Mouse (Mus musculus) stomach, postnatal 0 days (tissue): ENCODE measurements around the gene Krtap28-13.

Experiments
- CTCF ChIP-seq: IDR thresholded peaks from 2 replicates; pipeline ENCODE4 v1.5.1; 2016; ENCODE audit warnings: antibody characterized with exemption, low read depth, mild to moderate bottlenecking, moderate library complexity
- EP300 ChIP-seq: optimal IDR thresholded peaks from 2 replicates; pipeline ENCODE3; 2016; ENCODE audit warnings: antibody characterized with exemption

DNA sequence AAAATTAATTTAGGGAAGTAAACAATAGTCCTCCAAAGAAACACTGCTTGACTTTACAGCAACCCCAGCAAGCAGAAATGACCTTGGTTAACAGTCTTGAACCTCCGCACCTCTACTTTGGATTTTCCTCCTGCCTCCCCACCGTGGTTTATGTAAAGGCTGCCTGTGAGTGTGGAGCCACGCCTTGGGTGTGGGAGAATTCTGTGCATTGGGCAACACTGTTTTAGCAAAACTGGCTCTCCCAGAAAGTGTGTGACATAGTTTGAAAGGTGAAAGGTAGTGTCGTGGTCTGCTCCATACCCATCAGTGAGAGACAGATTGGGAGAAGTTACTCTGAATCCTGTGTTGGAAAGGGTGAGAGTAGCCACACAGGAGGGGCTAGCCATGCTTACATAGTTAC is 21.6 kb upstream of the Krtap28-13 start:
- TF ChIP-seq CTCF: no peak
- no peak for TF ChIP-seq EP300
